Mouse (Mus musculus) heart, postnatal 4 days (tissue): ENCODE results near the gene Ddr1. TPM values are rescaled to one million over a fixed set of nuclear protein-coding genes. Genes with fewer than 3 reads are reported as not detected.

Experiments
- DNase-seq: peaks from one replicate; pipeline ENCODE4 v3.0.0; 2021
- total RNA-seq, 2 experiments: library from RNA; stranded (reverse); gene quantifications; 2 replicates each; pipeline ENCODE4 v1.2.3; 2021

Gene Ddr1
- total RNA-seq, 2 experiments from 2014 or later, result 107 to 113 TPM

DNA sequence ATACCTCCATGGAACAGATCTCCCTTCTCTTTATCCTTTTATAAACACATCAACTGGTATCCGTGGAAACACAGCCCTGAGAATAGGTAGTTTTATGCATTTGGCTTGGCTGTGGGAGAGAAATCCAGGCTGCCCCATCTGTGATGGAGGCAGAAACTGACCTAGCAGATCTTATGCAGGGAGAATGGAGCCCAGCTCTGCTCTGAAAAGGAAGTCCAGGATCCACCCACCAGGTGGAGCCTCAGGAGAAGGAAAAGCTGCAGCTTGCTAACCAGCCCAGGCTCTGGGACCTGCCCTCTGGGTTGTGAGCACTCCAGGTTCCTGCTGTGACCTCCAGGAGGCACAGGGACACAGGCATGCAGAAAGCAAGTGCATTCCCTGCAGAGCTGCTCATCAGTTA, 70.4 kb downstream of the Ddr1 start:
- peak; percentile 55 for DNase-seq

Other genes with a start within 250 kb of the Ddr1 start
- gene H2-Q10, start 234.5 kb downstream of the Ddr1 start, total RNA-seq, result under 1 TPM; 0.19 to 0.36 TPM
- not detected for gene Pou5f1, start 198.6 kb downstream of the Ddr1 start, total RNA-seq
- 10 to 100 TPM; 41.1 to 44.2 TPM for gene Tcf19, start 187.8 kb downstream of the Ddr1 start, total RNA-seq
- gene Cchcr1, start 187.5 kb downstream of the Ddr1 start, total RNA-seq, result 10 to 100 TPM; 11.0 to 12.5 TPM
- gene Psors1c2, start 171.4 kb downstream of the Ddr1 start, total RNA-seq, result not detected
- under 1 TPM; 0.16 to 0.26 TPM for gene Cdsn, start 152.5 kb downstream of the Ddr1 start, total RNA-seq
- gene 2300002M23Rik, start 137.2 kb downstream of the Ddr1 start, total RNA-seq, result not detected
- not detected for gene Sfta2, start 103.1 kb downstream of the Ddr1 start, total RNA-seq
- gene Gm9573, start 78.0 kb downstream of the Ddr1 start, total RNA-seq, result not detected
- gene Mucl3, start 60.9 kb downstream of the Ddr1 start, total RNA-seq, result not detected
- 10 to 100 TPM; 29.0 to 29.2 TPM for gene Vars2, start 37.0 kb downstream of the Ddr1 start, total RNA-seq
- gene Gtf2h4, start 30.9 kb downstream of the Ddr1 start, total RNA-seq, result 10 to 100 TPM; 19.4 to 20.9 TPM
- 10 to 100 TPM; 39.7 to 42.5 TPM for gene Ier3, start 117.1 kb upstream of the Ddr1 start, total RNA-seq
- gene Flot1, start 118.6 kb upstream of the Ddr1 start, total RNA-seq, result 100 to 1,000 TPM in 1 of 2 experiments, 10 to 100 TPM in 1; 97.8 to 105 TPM
- 100 to 1,000 TPM; 908 to 913 TPM for gene Tubb5, start 133.7 kb upstream of the Ddr1 start, total RNA-seq
- gene Mdc1, start 136.9 kb upstream of the Ddr1 start, total RNA-seq, result 10 to 100 TPM; 37.9 to 40.6 TPM
- 10 to 100 TPM; 26.3 to 32.2 TPM for gene Nrm, start 156.7 kb upstream of the Ddr1 start, total RNA-seq
- 10 to 100 TPM; 32.6 to 32.7 TPM for gene Ppp1r18, start 161.0 kb upstream of the Ddr1 start, total RNA-seq
- 10 to 100 TPM; 24.2 to 25.1 TPM for gene Dhx16, start 175.2 kb upstream of the Ddr1 start, total RNA-seq
- gene 2310061I04Rik, start 192.8 kb upstream of the Ddr1 start, total RNA-seq, result 10 to 100 TPM; 45.0 to 47.0 TPM
- 10 to 100 TPM; 18.7 to 23.0 TPM for gene Atat1, start 205.5 kb upstream of the Ddr1 start, total RNA-seq
- gene Mrps18b, start 211.8 kb upstream of the Ddr1 start, total RNA-seq, result 10 to 100 TPM; 56.1 to 58.3 TPM
- gene Ppp1r10, start 211.8 kb upstream of the Ddr1 start, total RNA-seq, result 10 to 100 TPM; 49.2 to 58.5 TPM